8 mouse cellular contexts compared by ENCODE assay signal in genomic region chr4:40720910-40721309, GRCm38 (mm10). TPM values are rescaled to one million over a fixed set of nuclear protein-coding genes. Genes with fewer than 3 reads are reported as not detected.
DNase-seq lines count a peak whose midpoint lies in the region; ATAC-seq lines count a peak whose summit lies in the region.

No protein-coding gene starts in this region.

- 88% methylated on average over 8 of the region's 8 CpGs for WGBS in heart, embryonic 13.5 days
- WGBS in embryonic facial prominence, embryonic 13.5 days, result 91% methylated on average over 8 of the region's 8 CpGs
- WGBS in midbrain, embryonic 14.5 days, result 97% methylated on average over 8 of the region's 8 CpGs

- H3K27me3 ChIP-seq in heart, embryonic 13.5 days (replicated peaks), result no peaks in the 10 kb centered on the region
- H3K27me3 ChIP-seq in embryonic facial prominence, embryonic 13.5 days, result no peaks in the 10 kb centered on the region
- no peaks in the 10 kb centered on the region for H3K27me3 ChIP-seq in midbrain, embryonic 14.5 days (ENCODE audit: control insufficient read depth, insufficient read depth, low read length)

- H3K9me3 ChIP-seq in heart, embryonic 13.5 days, result no peaks in the 10 kb centered on the region
- H3K9me3 ChIP-seq in embryonic facial prominence, embryonic 13.5 days, result no peaks in the 10 kb centered on the region
- no peaks in the 10 kb centered on the region for H3K9me3 ChIP-seq in midbrain, embryonic 14.5 days (ENCODE audit: control insufficient read depth, low read length)

- no peak overlapping the region for H3K4me3 ChIP-seq in heart, embryonic 13.5 days
- H3K4me3 ChIP-seq in embryonic facial prominence, embryonic 13.5 days, result peak overlapping the region; percentile 72; the same call in 1 of the 2 replicates
- no peak overlapping the region for H3K4me3 ChIP-seq in midbrain, embryonic 14.5 days (replicated peaks; ENCODE audit: low read depth, low read length)

- H3K27ac ChIP-seq in heart, embryonic 13.5 days (replicated peaks), result peak overlapping the region; percentile 99; the same call in 1 of the 2 replicates
- H3K27ac ChIP-seq in embryonic facial prominence, embryonic 13.5 days, result peak overlapping the region; percentile 100
- peak overlapping the region; percentile 100; the same call in 1 of the 2 replicates for H3K27ac ChIP-seq in midbrain, embryonic 14.5 days (replicated peaks; ENCODE audit: low read depth, low read length)

- peaks cover 38% of the 10 kb centered on the region for H3K4me1 ChIP-seq in heart, embryonic 13.5 days
- H3K4me1 ChIP-seq in embryonic facial prominence, embryonic 13.5 days, result peaks cover 32% of the 10 kb centered on the region
- peaks cover 32% of the 10 kb centered on the region for H3K4me1 ChIP-seq in midbrain, embryonic 14.5 days (ENCODE audit: control insufficient read depth, insufficient read depth, low read length)

- H3K36me3 ChIP-seq in heart, embryonic 13.5 days, result peaks cover 19% of the 10 kb centered on the region
- peaks cover 14% of the 10 kb centered on the region for H3K36me3 ChIP-seq in embryonic facial prominence, embryonic 13.5 days
- peaks cover 19% of the 10 kb centered on the region for H3K36me3 ChIP-seq in midbrain, embryonic 14.5 days (ENCODE audit: control insufficient read depth, insufficient read depth, low read length)

- DNase-seq in heart, adult 11 months, result no peak
- DNase-seq in CD4-positive helper T cell, adult 2 months (ENCODE audit: low read depth, low spot score), result peak; percentile 89
- no peak for DNase-seq in midbrain, embryonic 14.5 days
- DNase-seq in right cerebral cortex, postnatal 36 days (ENCODE audit: low spot score in 2 of 2), result no peak
- DNase-seq in gastrocnemius, postnatal 10 days, result no peak
- DNase-seq in gastrocnemius, postnatal 36 days, result no peak

- intact Hi-C loops in gastrocnemius, postnatal 36 days (cut with DNase I), result no loop called here

- no peak for ATAC-seq in heart, embryonic 13.5 days (ENCODE audit: extremely low read depth, insufficient number of reproducible peaks, low FRiP score, low TSS enrichment)
- ATAC-seq in embryonic facial prominence, embryonic 13.5 days (ENCODE audit: insufficient number of reproducible peaks, insufficient read depth, low FRiP score, low TSS enrichment, low read depth), result no peak
- ATAC-seq in midbrain, embryonic 14.5 days (ENCODE audit: low FRiP score, low TSS enrichment), result no peak

- 0 out of 2 replicates have a peak overlapping the region, but pooled peaks have one; percentile 84 for H3K4me2 ChIP-seq in heart, embryonic 13.5 days
- no peak overlapping the region for H3K4me2 ChIP-seq in embryonic facial prominence, embryonic 13.5 days
- no peak overlapping the region for H3K4me2 ChIP-seq in midbrain, embryonic 14.5 days (ENCODE audit: low read length)

- H3K9ac ChIP-seq in heart, embryonic 13.5 days, result no peak overlapping the region
- H3K9ac ChIP-seq in embryonic facial prominence, embryonic 13.5 days, result 0 out of 2 replicates have a peak overlapping the region, but pooled peaks have one; percentile 95
- H3K9ac ChIP-seq in midbrain, embryonic 14.5 days (replicated peaks; ENCODE audit: low read length), result no peak overlapping the region

RNA-seq across cellular contexts. Expression of gene Dnaja1, which starts 1.0 kb away (rescaled TPM):
- polyA plus RNA-seq in heart, embryonic 13.5 days (2015; fragmentation: Nextera tagmentation; extraction: Ambion mirVana), result 243 and 287 TPM in 2 replicates
- polyA plus RNA-seq in embryonic facial prominence, embryonic 13.5 days (2015; fragmentation: Nextera tagmentation; extraction: Ambion mirVana), result 435 and 438 TPM in 2 replicates
- 669 and 677 TPM in 2 replicates for polyA plus RNA-seq in midbrain, embryonic 14.5 days (2014; fragmentation: Nextera tagmentation; extraction: Ambion mirVana)
- total RNA-seq in gastrocnemius, postnatal 10 days (2021), result 10 to 100 TPM; 55.0 to 76.5 TPM
- total RNA-seq in gastrocnemius, postnatal 36 days (2021), result 10 to 100 TPM; 31.8 to 38.3 TPM

RNA-seq across cellular contexts. Expression of gene Aptx, which starts 17.9 kb away (rescaled TPM):
- 25.0 and 29.0 TPM in 2 replicates for polyA plus RNA-seq in heart, embryonic 13.5 days (2015; fragmentation: Nextera tagmentation; extraction: Ambion mirVana)
- 40.4 TPM in 2 replicates for polyA plus RNA-seq in embryonic facial prominence, embryonic 13.5 days (2015; fragmentation: Nextera tagmentation; extraction: Ambion mirVana)
- 43.5 and 44.8 TPM in 2 replicates for polyA plus RNA-seq in midbrain, embryonic 14.5 days (2014; fragmentation: Nextera tagmentation; extraction: Ambion mirVana)
- 10 to 100 TPM; 14.5 to 17.2 TPM for total RNA-seq in gastrocnemius, postnatal 10 days (2021)
- total RNA-seq in gastrocnemius, postnatal 36 days (2021), result 10 to 100 TPM; 14.4 to 15.5 TPM

RNA-seq across cellular contexts. Expression of gene Smu1, which starts 36.8 kb away (rescaled TPM):
- polyA plus RNA-seq in heart, embryonic 13.5 days (2015; fragmentation: Nextera tagmentation; extraction: Ambion mirVana), result 95.7 and 107 TPM in 2 replicates
- 147 TPM in 2 replicates for polyA plus RNA-seq in embryonic facial prominence, embryonic 13.5 days (2015; fragmentation: Nextera tagmentation; extraction: Ambion mirVana)
- polyA plus RNA-seq in midbrain, embryonic 14.5 days (2014; fragmentation: Nextera tagmentation; extraction: Ambion mirVana), result 114 and 136 TPM in 2 replicates
- 10 to 100 TPM; 35.1 to 37.8 TPM for total RNA-seq in gastrocnemius, postnatal 10 days (2021)
- total RNA-seq in gastrocnemius, postnatal 36 days (2021), result 10 to 100 TPM; 23.7 to 28.3 TPM
